Mouse (Mus musculus) liver, embryonic 14.5 days (tissue): ENCODE measurements around the gene Rpl23a. TPM values are rescaled to one million over a fixed set of nuclear protein-coding genes. Genes with fewer than 3 reads are reported as not detected.

ENCODE experiments used
- ATAC-seq: fragments of 200-750 bp; cut with Nextera tagmentation; 2 replicates; pipeline ENCODE4 v1.8.0; 2017; ENCODE audit warnings: moderate number of reproducible peaks, mild to moderate bottlenecking, moderate library complexity; ENCODE audit not compliant: insufficient read depth
- DNase-seq, 3 experiments: peaks; one replicate each; pipeline ENCODE4 v3.0.0-alpha.2; 2012 to 2013; ENCODE audit warnings: low read depth in 3 of 3, low spot score in 3 of 3
- H3K27ac ChIP-seq: fragments of 300-500 bp; sonication (generic); 2 replicates; pipeline ENCODE4 v1.5.1; 2014; ENCODE audit warnings: moderate library complexity, mild to moderate bottlenecking, control low read depth, inconsistent platforms
- H3K27me3 ChIP-seq: fragments of 300-500 bp; sonication (generic); 2 replicates; pipeline ENCODE4 v1.6.1; 2014; ENCODE audit warnings: mild to moderate bottlenecking, low read length, moderate library complexity; ENCODE audit not compliant: control insufficient read depth, insufficient read depth
- H3K36me3 ChIP-seq: fragments of 300-500 bp; sonication (generic); replicated peaks from 2 replicates; pipeline ENCODE4 v1.6.1; 2014; ENCODE audit warnings: low read depth; ENCODE audit not compliant: control insufficient read depth, insufficient read depth
- H3K4me1 ChIP-seq, 2 experiments: fragments of 200-500 bp in 1 of 2; fragments of 300-500 bp in 1 of 2; sonication (generic) in 1 of 2; replicated peaks; 2 replicates each; pipeline ENCODE4 v1.6.1; 2012 to 2014; ENCODE audit warnings: antibody characterized with exemption in 1 of 2, inconsistent platforms in 1 of 2, low read length in 1 of 2; ENCODE audit not compliant: control insufficient read depth in 2 of 2, insufficient read depth in 2 of 2
- H3K4me2 ChIP-seq: fragments of 300-500 bp; sonication (generic); 2 replicates; pipeline ENCODE4 v1.6.1; 2014; ENCODE audit warnings: low read depth, mild to moderate bottlenecking, control low read depth, moderate library complexity
- H3K4me3 ChIP-seq, 2 experiments: fragments of 200-500 bp in 1 of 2; fragments of 300-500 bp in 1 of 2; sonication (generic) in 1 of 2; 2 replicates each; pipeline ENCODE4 v1.5.1; 2012 to 2014; ENCODE audit warnings: low read depth in 2 of 2, low read length in 2 of 2, mild to moderate bottlenecking in 2 of 2, control low read depth in 1 of 2, inconsistent platforms in 1 of 2, moderate library complexity in 1 of 2; ENCODE audit not compliant: insufficient read depth in 1 of 2
- H3K9ac ChIP-seq: fragments of 300-500 bp; sonication (generic); replicated peaks from 2 replicates; pipeline ENCODE4 v1.6.1; 2014; ENCODE audit warnings: mild to moderate bottlenecking, control low read depth, moderate library complexity
- H3K9me3 ChIP-seq: fragments of 300-500 bp; sonication (generic); 2 replicates; pipeline ENCODE4 v1.6.1; 2016; ENCODE audit warnings: low read length, mixed read lengths; ENCODE audit not compliant: control insufficient read depth
- CTCF ChIP-seq: IDR thresholded peaks from 2 replicates; pipeline ENCODE4 v1.5.1; 2016; ENCODE audit warnings: antibody characterized with exemption, low read depth, control low read depth
- EP300 ChIP-seq: IDR thresholded peaks from 2 replicates; pipeline ENCODE4 v1.6.1; 2016; ENCODE audit warnings: antibody characterized with exemption, low read depth
- WGBS: fragments of 180-500 bp; shearing (Covaris S2); extraction: QIAGEN DNeasy Blood & Tissue Kit; methylation state at CpG from one replicate; pipeline ENCODE4 v1.1.7; 2014; ENCODE audit not compliant: insufficient replicate concordance; 5-methylcytosine and 5-hydroxymethylcytosine counted together
- polyA plus RNA-seq, 2 experiments: library from polyadenylated mRNA; depleted of rRNA in 1 of 2; stranded (reverse) in 1 of 2; unstranded in 1 of 2; fragments of >200 nt; fragmentation: Nextera tagmentation in 1 of 2; extraction: Ambion mirVana in 1 of 2; gene quantifications; 2 replicates each; pipeline versions ENCODE4 v1.2.1 to v1.2.3; 2012 to 2014

The Rpl23a gene
- polyA plus RNA-seq, 2 experiments, result 1,100 to 1,347 TPM

DNA sequence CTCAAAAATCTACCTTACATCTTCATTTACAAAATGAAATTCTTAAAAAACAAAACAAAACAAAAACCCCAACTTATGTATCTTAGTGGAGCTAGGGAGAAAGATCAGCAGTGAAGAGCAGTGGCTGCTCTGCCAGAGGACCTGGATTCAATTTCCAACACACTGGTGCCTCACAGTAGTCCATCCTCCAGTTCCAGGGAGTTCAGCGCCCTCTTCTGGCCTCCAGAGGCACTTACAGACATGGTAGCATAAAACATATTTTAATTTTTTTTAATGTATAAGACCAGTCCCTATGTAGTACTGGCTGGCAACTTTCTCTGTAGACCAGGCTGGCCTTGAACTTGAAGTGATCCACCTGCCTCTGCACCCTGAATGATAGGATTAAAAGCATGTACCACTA is 32.2 kb downstream of the Rpl23a start:
- Histone ChIP-seq H3K4me1 (no peaks in the 10 kb centered on the region), H3K27me3 (no peaks in the 10 kb centered on the region), H3K27ac (no peak overlapping the region), H3K4me2 (no peak overlapping the region), H3K9me3 (no peaks in the 10 kb centered on the region), H3K4me3 (no peak overlapping the region), H3K36me3 (peaks cover 2% of the 10 kb centered on the region), H3K9ac (no peak overlapping the region)
- WGBS, result 9% methylated on average over 1 of the region's 1 CpGs
- no peak for DNase-seq
- TF ChIP-seq EP300 (no peak), CTCF (peak; percentile 81)
- 0 out of 2 replicates have a peak, but pooled peaks have one; percentile 42 for ATAC-seq

DNA sequence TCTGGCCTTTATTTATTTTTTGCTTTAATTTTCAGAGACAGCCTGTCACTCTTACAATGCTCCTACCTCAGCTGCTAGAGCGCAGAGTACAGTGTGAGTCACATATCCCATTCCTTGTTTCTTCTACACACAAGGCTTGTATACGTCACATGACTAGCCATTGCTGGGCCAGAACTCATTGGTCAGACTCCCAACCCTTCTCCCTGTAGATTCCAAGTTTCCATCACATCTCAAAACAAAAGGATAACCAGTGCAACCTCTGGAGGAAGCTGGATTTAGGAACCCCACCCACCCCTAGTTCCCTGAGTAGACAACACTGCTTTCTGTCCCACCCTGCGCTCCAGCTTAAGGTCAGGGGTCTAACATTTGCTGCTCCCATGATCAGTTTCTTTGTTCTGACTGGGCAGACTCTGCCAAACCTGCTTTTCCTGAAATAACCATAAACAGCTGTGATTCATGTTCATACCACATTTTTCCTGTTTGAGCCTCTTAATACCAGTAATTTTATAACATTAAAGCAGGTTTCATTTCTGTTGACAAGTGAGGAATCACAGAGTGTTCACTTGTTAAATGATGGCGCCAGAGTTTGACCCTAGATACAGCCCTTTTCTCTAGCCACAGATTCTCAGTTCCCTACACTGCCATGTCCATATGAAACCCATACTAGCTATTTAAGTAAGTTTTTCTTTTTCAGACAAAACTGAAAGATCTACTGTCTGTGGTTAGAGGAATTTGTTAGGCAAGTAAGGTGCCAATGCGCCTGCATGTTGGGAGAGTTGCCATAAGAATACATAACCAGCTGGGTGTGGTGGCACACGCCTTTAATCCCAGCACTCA is 36.5 kb downstream of the Rpl23a start:
- WGBS, result 78% methylated on average over 6 of the region's 6 CpGs
- Histone ChIP-seq H3K4me3 (no peak overlapping the region), H3K27ac (no peak overlapping the region), H3K9me3 (no peaks in the 10 kb centered on the region), H3K4me2 (no peak overlapping the region), H3K27me3 (no peaks in the 10 kb centered on the region), H3K4me1 (no peaks in the 10 kb centered on the region), H3K9ac (no peak overlapping the region), H3K36me3 (no peaks in the 10 kb centered on the region; the same call in 1 of the 2 replicates)
- no peak for TF ChIP-seq EP300
- TF ChIP-seq CTCF, result no peak
- DNase-seq, result no peak
- ATAC-seq, result no peak

DNA sequence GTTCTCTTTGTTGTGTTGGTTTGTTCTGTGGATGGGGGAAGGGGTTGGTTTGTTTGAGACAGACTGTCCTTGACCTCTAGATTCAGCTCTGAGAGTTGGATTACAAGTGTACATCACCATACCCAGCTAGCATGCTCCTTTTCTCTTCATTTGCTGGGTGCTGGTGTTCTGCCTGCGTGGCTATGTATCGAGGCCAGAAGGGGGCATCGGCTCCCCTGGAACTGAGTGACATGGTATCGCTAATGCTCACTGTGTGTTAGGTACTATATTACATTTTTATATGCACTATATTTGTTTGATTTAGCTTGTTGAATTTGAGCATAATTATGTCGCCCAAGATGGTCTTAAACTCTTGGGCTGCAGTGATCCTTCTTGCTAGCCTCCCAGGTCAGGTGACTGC is 37.2 kb downstream of the Rpl23a start:
- DNase-seq (no peak), ATAC-seq (no peak)
- H3K27ac ChIP-seq, result no peak overlapping the region
- H3K9me3 ChIP-seq, result no peaks in the 10 kb centered on the region
- no peaks in the 10 kb centered on the region for H3K27me3 ChIP-seq
- WGBS, result 79% methylated on average over 5 of the region's 5 CpGs
- H3K36me3 ChIP-seq, result no peaks in the 10 kb centered on the region; the same call in 1 of the 2 replicates
- no peak overlapping the region for H3K9ac ChIP-seq
- H3K4me2 ChIP-seq, result no peak overlapping the region
- TF ChIP-seq EP300 (no peak), CTCF (peak; percentile 57)
- H3K4me1 ChIP-seq, result peaks cover 2 to 6% of the 10 kb centered on the region in 2 experiments; a peak in 3 of 4 replicates
- H3K4me3 ChIP-seq, result no peak overlapping the region

DNA sequence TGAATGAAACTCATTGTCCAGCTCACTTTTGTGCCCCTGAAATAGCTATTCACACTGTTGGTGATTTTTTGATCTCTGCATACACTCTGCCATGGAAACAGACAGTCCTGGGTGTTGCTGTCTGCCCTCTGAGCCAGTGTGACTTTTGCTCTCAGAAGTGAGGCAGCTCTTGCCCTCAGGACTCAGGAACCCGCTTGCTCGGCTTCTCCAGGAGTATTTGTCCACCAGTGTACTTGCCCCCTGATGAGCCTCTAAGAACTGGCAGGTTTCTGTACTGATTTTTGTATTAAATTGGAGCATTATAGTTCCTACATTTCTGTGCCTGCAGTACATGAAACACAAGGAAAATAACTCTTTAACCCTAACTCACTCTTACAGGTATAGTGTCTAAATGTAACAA is 39.9 kb downstream of the Rpl23a start:
- Histone ChIP-seq H3K4me1 (peaks cover 15 to 18% of the 10 kb centered on the region in 2 experiments), H3K4me3 (no peak overlapping the region), H3K4me2 (no peak overlapping the region), H3K9me3 (no peaks in the 10 kb centered on the region), H3K27me3 (no peaks in the 10 kb centered on the region), H3K9ac (no peak overlapping the region), H3K27ac (no peak overlapping the region), H3K36me3 (no peaks in the 10 kb centered on the region; the same call in 1 of the 2 replicates)
- ATAC-seq (no peak), DNase-seq (no peak)
- 89% methylated on average over 2 of the region's 2 CpGs for WGBS
- TF ChIP-seq CTCF, result no peak
- no peak for TF ChIP-seq EP300

DNA sequence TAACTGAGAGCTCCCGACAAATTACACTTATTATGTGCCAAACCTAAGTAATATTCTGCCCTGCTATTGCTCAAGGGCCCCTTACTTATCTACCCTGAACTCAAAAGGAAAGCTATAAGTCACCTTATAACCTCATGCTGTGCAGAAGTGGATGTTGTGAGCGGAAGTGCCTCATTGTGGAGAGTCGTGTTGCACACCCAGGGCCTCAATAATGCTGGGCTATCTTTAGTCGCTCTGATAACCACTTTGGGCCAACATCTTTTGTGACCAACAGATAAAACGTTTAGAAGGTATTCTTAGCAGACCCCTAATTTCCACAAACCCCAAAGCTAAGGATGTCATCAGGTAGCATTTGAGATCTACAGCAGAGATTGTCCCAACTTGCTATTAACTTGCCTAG is 42.7 kb downstream of the Rpl23a start:
- peak; percentile 31; the same call in 1 of the 2 replicates for ATAC-seq
- H3K36me3 ChIP-seq, result no peaks in the 10 kb centered on the region; the same call in 1 of the 2 replicates
- peak overlapping the region; percentile 9; the same call in 1 of the 2 replicates for H3K9ac ChIP-seq

More for the DNA sequence above, 42.7 kb downstream of the Rpl23a start:
- Histone ChIP-seq H3K4me2 (peak overlapping the region; percentile 24; the same call in 1 of the 2 replicates), H3K4me1 (peaks cover 15 to 27% of the 10 kb centered on the region in 2 experiments), H3K4me3 (no peak overlapping the region), H3K27ac (peak overlapping the region; percentile 25), H3K27me3 (no peaks in the 10 kb centered on the region), H3K9me3 (no peaks in the 10 kb centered on the region)
- TF ChIP-seq EP300 (peak; percentile 33; the same call in 1 of the 2 replicates), CTCF (no peak)
- WGBS, result 20% methylated on average over 5 of the region's 5 CpGs
- DNase-seq, result no peak
